Mouse (Mus musculus): Measurements from ENCODE around the gene Ceacam10. TPM values are rescaled to one million over a fixed set of nuclear protein-coding genes. Genes with fewer than 3 reads are reported as not detected.
"Not testable (repeated sequence)": the region's sequence is repeated elsewhere in the genome, so short reads cannot be mapped to it uniquely, and the experiment has no call there.

Gene Ceacam10
- polyA plus RNA-seq (2015; fragmentation: Nextera tagmentation; extraction: Ambion mirVana) = 0.21 and 0.48 TPM in 2 replicates

DNA sequence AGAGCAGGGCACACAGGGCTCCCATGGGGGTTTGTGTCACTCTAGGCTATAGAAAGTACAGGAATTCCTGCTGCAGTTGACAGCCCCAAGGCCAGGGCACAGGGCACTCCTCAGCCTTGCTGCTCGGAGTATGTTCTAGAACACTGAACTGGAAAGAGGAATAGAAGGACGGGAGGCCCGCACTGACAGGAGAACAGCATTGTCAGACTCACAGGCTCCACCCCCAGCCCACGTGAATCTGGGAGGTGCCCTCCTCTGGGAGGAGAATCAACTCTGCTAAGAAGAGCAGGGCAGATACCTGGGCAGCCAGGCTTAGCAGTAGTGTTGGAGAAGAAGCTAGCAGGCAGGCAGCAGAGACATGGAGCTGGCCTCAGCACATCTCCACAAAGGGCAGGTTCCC lies at the start of gene Ceacam10:
Gene Ceacam10, plus strand, starts transcription at position 289 of the 400 bp plus-strand sequence.
- H3K4me2 ChIP-seq; H3K36me3 ChIP-seq; H3K9me3 ChIP-seq; H3K4me3 ChIP-seq; H3K27ac ChIP-seq (replicated peaks); H3K9ac ChIP-seq; ATAC-seq (ENCODE audit: low FRiP score, low read depth); H3K4me1 ChIP-seq (replicated peaks); H3K27me3 ChIP-seq: not testable (repeated sequence)
- 46% methylated on average over 4 of the region's 4 CpGs for WGBS

DNA sequence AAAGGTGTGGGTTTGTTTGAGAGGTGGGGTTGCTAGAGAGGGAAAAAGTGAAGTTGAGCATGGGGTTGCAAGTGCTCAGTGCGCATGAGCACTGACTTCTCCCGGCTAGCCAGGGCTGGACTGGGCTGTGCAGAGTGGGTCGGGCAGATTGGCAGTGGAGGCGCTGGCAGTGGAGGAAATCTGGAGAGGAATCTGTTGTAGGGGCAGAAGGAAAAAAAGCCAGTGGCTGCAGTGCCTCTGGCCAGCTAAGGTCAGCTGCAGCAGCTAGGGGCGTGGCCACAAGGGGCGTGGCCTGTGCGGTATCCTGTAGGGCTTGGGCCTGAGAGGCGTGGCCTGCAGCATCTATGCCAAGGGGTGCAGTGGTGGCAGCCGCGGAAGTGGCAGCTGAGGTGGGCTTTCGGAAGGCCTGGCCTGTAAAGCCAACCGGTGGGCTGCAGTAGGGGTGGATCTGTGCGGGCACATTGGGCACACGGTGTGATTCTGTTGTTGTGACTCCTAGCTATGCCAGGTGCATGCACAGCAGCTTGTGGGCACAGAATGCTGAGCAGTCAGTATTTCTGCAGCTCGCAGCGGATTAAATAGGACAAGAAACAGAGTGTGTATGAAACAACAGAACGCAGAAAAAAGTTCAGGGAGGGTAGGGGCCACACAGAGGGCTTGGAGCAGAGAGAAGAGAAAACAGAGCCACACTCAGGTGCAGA lies 40.9 kb upstream of the Ceacam10 start:
- Histone ChIP-seq H3K27ac (replicated peaks) (peak overlapping the region; percentile 42), H3K27me3 (no peaks in the 10 kb centered on the region), H3K4me2 (peak overlapping the region; percentile 54), H3K9ac (peak overlapping the region; percentile 19; the same call in 1 of the 2 replicates), H3K4me3 (peak overlapping the region; percentile 33), H3K4me1 (replicated peaks) (peaks cover 9% of the 10 kb centered on the region), H3K9me3 (no peaks in the 10 kb centered on the region), H3K36me3 (no peaks in the 10 kb centered on the region)
- peak; percentile 86 for ATAC-seq (ENCODE audit: low FRiP score, low read depth)
- WGBS = 19% methylated on average over 17 of the region's 17 CpGs

DNA sequence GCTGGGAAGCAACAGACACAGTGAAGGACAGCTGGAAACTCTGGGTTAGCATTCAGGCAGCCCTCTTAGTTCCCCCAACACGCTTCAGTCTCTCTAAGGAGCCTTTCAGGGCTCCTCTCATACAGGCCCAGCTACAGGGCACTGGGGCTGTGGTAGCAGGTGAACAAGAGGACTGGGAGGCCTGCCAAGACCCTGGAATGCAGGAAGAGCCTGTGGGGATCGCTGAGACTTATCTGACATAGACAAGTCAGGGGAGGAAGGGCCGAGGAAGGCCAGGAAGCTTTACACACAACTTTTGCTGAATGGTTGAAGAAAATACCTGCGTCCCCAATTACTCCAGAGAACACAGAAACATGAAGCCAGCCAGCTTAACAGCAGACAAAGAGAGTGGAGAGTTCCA lies 26.3 kb upstream of the Ceacam10 start:
- ATAC-seq (ENCODE audit: low FRiP score, low read depth) = peak; percentile 34; the same call in 1 of the 2 replicates
- Histone ChIP-seq H3K4me1 (replicated peaks) (peaks cover 11% of the 10 kb centered on the region; the same call in 1 of the 2 replicates), H3K36me3 (no peaks in the 10 kb centered on the region), H3K27ac (replicated peaks) (no peak overlapping the region), H3K4me3 (no peak overlapping the region), H3K9me3 (no peaks in the 10 kb centered on the region), H3K9ac (no peak overlapping the region), H3K27me3 (no peaks in the 10 kb centered on the region), H3K4me2 (no peak overlapping the region)
- 51% methylated on average over 4 of the region's 4 CpGs for WGBS

DNA sequence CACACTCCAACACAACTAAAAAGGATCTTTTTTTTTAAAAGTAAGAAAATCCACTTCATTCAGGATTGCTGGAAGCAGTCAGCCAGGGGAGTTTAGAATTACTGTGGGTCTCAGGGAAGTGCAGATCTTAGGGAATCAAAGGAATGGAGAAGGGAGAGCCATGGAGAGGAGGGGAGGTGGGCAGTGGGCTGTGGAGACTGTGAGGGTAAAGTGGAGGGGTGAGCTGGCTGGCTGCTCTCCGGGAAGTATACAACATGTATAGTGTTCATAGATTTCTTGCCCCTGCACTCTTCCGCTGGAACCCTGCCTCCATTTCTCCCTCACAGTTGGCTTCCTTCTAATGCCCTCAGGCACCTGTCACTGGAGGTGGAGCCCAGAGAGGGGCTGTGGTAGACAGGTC lies 25.4 kb upstream of the Ceacam10 start:
- H3K9me3 ChIP-seq = no peaks in the 10 kb centered on the region
- no peak overlapping the region for H3K4me2 ChIP-seq
- no peak overlapping the region for H3K4me3 ChIP-seq
- 87% methylated on average over 2 of the region's 2 CpGs for WGBS
- H3K4me1 ChIP-seq (replicated peaks) = peaks cover 11% of the 10 kb centered on the region; the same call in 1 of the 2 replicates
- no peaks in the 10 kb centered on the region for H3K27me3 ChIP-seq
- no peak for ATAC-seq (ENCODE audit: low FRiP score, low read depth)
- H3K9ac ChIP-seq = no peak overlapping the region
- no peak overlapping the region for H3K27ac ChIP-seq (replicated peaks)
- H3K36me3 ChIP-seq = no peaks in the 10 kb centered on the region

DNA sequence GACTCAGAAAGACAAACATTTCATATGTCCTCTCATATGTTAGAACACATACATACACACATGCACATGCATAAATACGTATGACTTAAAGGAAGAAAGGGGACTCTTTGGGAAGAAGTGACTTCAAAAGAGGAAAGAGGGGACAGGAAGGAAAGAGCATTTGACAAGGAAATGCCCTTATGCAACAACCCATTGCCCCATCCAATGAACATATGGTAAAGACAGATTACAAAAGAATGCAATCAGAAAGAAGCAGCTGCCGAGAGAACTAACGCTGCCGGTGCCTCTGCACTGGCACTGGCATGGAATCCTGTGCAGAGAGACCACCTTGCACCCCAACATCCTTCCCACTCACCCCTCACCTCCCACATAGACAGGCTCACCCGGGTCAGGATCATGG lies 23.5 kb upstream of the Ceacam10 start:
- 82% methylated on average over 5 of the region's 5 CpGs for WGBS
- Histone ChIP-seq H3K9me3 (no peaks in the 10 kb centered on the region), H3K36me3 (no peaks in the 10 kb centered on the region), H3K4me3 (no peak overlapping the region), H3K4me1 (replicated peaks) (peaks cover 11% of the 10 kb centered on the region; the same call in 1 of the 2 replicates), H3K27ac (replicated peaks) (no peak overlapping the region), H3K4me2 (no peak overlapping the region), H3K27me3 (no peaks in the 10 kb centered on the region), H3K9ac (no peak overlapping the region)
- no peak for ATAC-seq (ENCODE audit: low FRiP score, low read depth)

DNA sequence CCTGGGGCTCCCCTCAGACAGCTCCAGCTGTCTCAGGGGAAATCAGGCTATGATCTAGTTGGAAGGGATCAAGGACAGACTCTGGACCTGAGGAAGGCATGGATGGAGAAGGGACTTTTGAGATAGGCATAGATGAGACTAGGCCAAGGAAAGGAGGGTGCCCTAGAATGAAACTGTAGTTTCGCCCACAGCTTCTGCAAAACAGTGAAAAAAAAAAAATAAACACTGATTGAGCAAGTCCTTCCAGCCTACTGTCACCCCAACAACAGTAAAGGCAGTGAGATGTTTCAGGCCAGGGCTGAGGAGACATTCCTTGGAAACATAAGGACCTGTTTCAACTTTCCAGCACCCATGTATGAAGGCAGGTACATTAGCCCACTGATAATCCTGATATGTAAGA lies 18.5 kb upstream of the Ceacam10 start:
- Histone ChIP-seq H3K36me3 (no peaks in the 10 kb centered on the region), H3K4me2 (no peak overlapping the region), H3K4me1 (replicated peaks) (no peaks in the 10 kb centered on the region), H3K9ac (no peak overlapping the region), H3K4me3 (no peak overlapping the region), H3K9me3 (no peaks in the 10 kb centered on the region), H3K27me3 (no peaks in the 10 kb centered on the region), H3K27ac (replicated peaks) (no peak overlapping the region)
- no peak for ATAC-seq (ENCODE audit: low FRiP score, low read depth)
- WGBS = 92% methylated on average over 1 of the region's 1 CpGs

DNA sequence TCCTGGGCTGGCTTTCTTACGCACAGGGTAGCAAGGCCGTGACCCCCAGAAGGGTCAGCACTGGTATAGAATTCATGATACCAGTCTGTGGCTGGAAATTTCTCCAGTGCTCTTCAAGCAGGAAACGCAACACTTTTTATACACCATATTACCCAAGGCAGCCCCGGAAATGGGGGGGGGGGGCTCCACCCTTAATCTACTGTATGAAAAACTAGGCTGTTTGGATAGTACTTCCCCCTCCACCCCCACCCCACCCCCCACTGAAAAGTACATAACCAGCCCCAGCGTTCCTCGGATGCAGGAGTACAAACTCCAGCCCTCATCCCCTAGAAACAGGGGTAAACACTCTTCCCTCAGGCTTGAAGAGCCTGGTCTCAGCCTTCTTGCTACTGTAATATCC lies 16.8 kb upstream of the Ceacam10 start, which contains the start of gene Cd177:
Gene Cd177, minus strand, starts transcription at position 101 of the 400 bp plus-strand sequence.
- no peaks in the 10 kb centered on the region for H3K27me3 ChIP-seq
- H3K36me3 ChIP-seq = no peaks in the 10 kb centered on the region
- no peak for ATAC-seq (ENCODE audit: low FRiP score, low read depth)
- no peak within 1 kb of the TSS for H3K4me3 ChIP-seq
- no peak within 1 kb of the TSS for H3K9ac ChIP-seq
- no peak within 1 kb of the TSS for H3K27ac ChIP-seq (replicated peaks)
- H3K4me1 ChIP-seq (replicated peaks) = no peaks in the 10 kb centered on the region
- H3K9me3 ChIP-seq = no peaks in the 10 kb centered on the region
- no peak within 1 kb of the TSS for H3K4me2 ChIP-seq
- WGBS = 86% methylated on average over 6 of the region's 6 CpGs

DNA sequence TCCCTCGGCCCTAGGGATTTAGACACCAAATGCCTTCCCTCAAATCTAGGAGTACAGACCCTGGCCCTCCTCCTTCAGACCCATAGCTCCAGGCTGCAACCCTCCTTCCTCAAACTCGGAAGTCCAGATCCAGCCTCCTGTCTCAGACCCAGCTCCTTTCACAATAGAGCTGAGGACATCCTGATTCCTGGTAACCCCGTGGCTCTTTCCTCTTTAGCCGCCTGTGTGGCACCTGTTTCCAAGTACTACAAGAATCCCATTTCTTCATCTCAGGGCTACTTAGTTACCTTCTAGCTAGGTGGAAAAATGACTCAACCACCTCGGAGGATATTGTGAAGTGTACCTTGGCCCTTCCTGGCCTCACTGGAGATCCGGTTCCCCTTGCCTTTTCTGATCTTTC lies 15.8 kb upstream of the Ceacam10 start:
- Histone ChIP-seq H3K27ac (replicated peaks) (no peak overlapping the region), H3K36me3 (no peaks in the 10 kb centered on the region), H3K9ac (no peak overlapping the region), H3K4me1 (replicated peaks) (no peaks in the 10 kb centered on the region), H3K4me3 (no peak overlapping the region), H3K27me3 (no peaks in the 10 kb centered on the region), H3K4me2 (no peak overlapping the region), H3K9me3 (no peaks in the 10 kb centered on the region)
- no peak for ATAC-seq (ENCODE audit: low FRiP score, low read depth)
- WGBS = 81% methylated on average over 6 of the region's 6 CpGs

DNA sequence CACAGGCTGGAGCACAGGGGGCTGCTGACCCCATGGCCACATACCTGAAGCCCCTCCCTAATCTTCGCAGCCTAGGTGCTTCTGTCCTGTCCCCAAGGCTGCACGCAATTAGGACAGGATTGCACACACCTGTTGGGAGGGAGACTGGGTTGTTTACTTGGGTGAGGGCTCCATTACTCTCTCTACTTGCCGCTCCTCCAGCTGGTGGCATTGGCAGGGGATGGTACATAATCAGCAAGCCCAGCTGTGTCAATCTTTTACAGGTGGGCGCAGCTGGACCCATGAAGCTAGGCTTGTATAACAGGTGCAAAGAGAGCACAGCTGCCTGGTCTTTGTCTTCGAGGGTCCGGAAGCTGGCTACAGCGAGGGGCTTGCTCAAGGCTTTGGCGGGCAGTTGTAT lies 14.4 kb upstream of the Ceacam10 start:
- H3K9ac ChIP-seq = no peak overlapping the region

DNA sequence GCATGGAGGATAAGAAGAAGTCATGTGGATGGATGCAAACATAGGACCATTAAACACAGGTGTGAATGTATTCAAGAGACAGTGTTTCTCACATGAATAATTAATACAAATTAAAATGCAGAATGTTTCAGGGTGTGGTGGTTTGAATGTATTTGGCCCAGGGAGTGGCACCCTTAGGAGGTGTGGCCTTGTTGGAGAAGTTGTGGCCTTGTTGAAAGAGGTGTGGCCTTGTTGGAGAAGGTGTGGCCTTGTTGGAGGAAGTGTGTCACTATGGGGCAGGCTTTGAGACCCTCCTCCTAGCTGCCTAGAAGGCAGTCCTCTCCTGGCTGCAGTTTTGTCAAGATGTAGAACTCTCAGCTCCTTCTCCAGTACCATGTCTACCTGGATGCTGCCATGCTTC lies 5.6 kb upstream of the Ceacam10 start:
- Histone ChIP-seq H3K4me2 (no peak overlapping the region), H3K27me3 (no peaks in the 10 kb centered on the region), H3K9me3 (no peaks in the 10 kb centered on the region), H3K36me3 (no peaks in the 10 kb centered on the region), H3K4me3 (no peak overlapping the region), H3K27ac (replicated peaks) (no peak overlapping the region), H3K4me1 (replicated peaks) (no peaks in the 10 kb centered on the region), H3K9ac (no peak overlapping the region)
- ATAC-seq (ENCODE audit: low FRiP score, low read depth) = no peak

More for the DNA sequence above, 14.4 kb upstream of the Ceacam10 start:
- Histone ChIP-seq H3K27ac (replicated peaks) (no peak overlapping the region), H3K4me3 (no peak overlapping the region), H3K36me3 (no peaks in the 10 kb centered on the region), H3K9me3 (no peaks in the 10 kb centered on the region), H3K27me3 (no peaks in the 10 kb centered on the region), H3K4me2 (no peak overlapping the region), H3K4me1 (replicated peaks) (no peaks in the 10 kb centered on the region)
- ATAC-seq (ENCODE audit: low FRiP score, low read depth) = no peak
- WGBS = 93% methylated on average over 8 of the region's 8 CpGs

DNA sequence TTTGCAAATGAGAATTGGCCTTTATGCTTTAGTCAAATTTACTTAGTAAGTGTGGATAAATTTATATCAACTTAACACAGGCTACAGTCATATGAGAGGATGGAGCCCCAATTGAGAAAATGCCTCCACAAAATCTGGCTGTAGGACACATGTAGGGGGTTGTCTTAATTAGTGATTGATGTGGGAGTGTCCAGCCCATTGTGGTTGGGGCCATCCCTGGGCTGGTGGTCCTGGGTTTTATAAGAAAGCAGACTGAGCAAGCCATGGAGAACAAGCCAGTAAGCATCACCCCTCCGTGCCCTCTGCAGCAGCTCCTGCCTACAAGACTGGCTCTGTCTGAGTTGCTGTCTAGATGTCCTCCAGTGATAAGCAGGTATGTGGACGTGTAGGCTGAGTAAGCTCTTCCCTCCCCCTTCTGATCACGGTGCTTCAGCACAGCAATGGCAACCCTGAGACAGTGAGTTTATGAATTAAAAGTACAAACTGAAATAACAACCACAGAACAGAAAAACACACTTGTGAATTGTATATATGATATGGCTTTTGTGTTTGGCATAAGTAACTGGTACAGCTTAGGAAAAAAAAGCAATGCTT lies 3.0 kb upstream of the Ceacam10 start:
- no peaks in the 10 kb centered on the region for H3K9me3 ChIP-seq
- H3K4me1 ChIP-seq (replicated peaks) = no peaks in the 10 kb centered on the region
- H3K27ac ChIP-seq (replicated peaks) = no peak overlapping the region
- no peaks in the 10 kb centered on the region for H3K36me3 ChIP-seq
- H3K9ac ChIP-seq = no peak overlapping the region
- no peak overlapping the region for H3K4me3 ChIP-seq
- ATAC-seq (ENCODE audit: low FRiP score, low read depth) = no peak
- H3K4me2 ChIP-seq = no peak overlapping the region
- WGBS = 54% methylated on average over 3 of the region's 3 CpGs
- H3K27me3 ChIP-seq = no peaks in the 10 kb centered on the region

DNA sequence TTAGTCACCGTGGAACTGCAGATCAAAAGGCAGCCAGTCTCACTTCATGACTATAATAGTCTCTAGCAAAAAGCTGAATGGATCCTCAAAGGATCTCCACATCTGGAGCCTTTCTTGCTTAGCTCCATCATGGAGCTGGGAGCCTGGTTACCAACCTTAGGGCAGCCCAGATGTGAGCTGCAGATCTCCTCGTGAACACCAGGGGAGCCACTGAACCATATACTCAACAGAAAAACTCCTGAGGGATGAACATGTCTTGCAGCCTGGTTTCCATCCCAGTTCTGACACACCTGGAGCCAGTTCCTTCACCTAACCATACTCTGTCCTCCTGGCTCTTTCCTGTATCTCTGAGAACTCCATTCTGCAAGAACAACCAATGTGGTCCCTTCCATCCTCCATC lies 861 bp upstream of the Ceacam10 start:
- H3K27ac ChIP-seq (replicated peaks) = no peak overlapping the region
- no peak overlapping the region for H3K4me2 ChIP-seq
- WGBS = 75% methylated on average over 2 of the region's 2 CpGs
- no peak overlapping the region for H3K9ac ChIP-seq
- no peaks in the 10 kb centered on the region for H3K36me3 ChIP-seq
- no peaks in the 10 kb centered on the region for H3K9me3 ChIP-seq
- H3K27me3 ChIP-seq = no peaks in the 10 kb centered on the region
- no peaks in the 10 kb centered on the region for H3K4me1 ChIP-seq (replicated peaks)
- ATAC-seq (ENCODE audit: low FRiP score, low read depth) = no peak
- H3K4me3 ChIP-seq = no peak overlapping the region

Data from hindbrain, embryonic 15.5 days (tissue).